Mouse (Mus musculus) hindbrain, embryonic 12.5 days (tissue): ENCODE results near the gene Acp2. TPM values are rescaled to one million over a fixed set of nuclear protein-coding genes. Genes with fewer than 3 reads are reported as not detected.

Experiments
- ATAC-seq: fragments of 200-750 bp; cut with Nextera tagmentation; 2 replicates; pipeline ENCODE4 v1.8.0; 2017; ENCODE audit warnings: moderate TSS enrichment; ENCODE audit not compliant: low FRiP score
- H3K27ac ChIP-seq: fragments of 300-500 bp; sonication (generic); 2 replicates; pipeline ENCODE4 v1.5.1; 2016; ENCODE audit warnings: mild to moderate bottlenecking
- H3K27me3 ChIP-seq: fragments of 300-500 bp; sonication (generic); 2 replicates; pipeline ENCODE4 v1.6.1; 2016; ENCODE audit warnings: mild to moderate bottlenecking
- H3K36me3 ChIP-seq: fragments of 300-500 bp; sonication (generic); 2 replicates; pipeline ENCODE4 v1.6.1; 2016; ENCODE audit warnings: mild to moderate bottlenecking
- H3K4me1 ChIP-seq: fragments of 300-500 bp; sonication (generic); 2 replicates; pipeline ENCODE4 v1.6.1; 2016
- H3K4me2 ChIP-seq: fragments of 300-500 bp; sonication (generic); replicated peaks from 2 replicates; pipeline ENCODE4 v1.6.1; 2016; ENCODE audit warnings: mild to moderate bottlenecking
- H3K4me3 ChIP-seq: fragments of 300-500 bp; sonication (generic); 2 replicates; pipeline ENCODE4 v1.5.1; 2016; ENCODE audit warnings: mild to moderate bottlenecking
- H3K9ac ChIP-seq: fragments of 300-500 bp; sonication (generic); 2 replicates; pipeline ENCODE4 v1.6.1; 2016; ENCODE audit warnings: mild to moderate bottlenecking, moderate library complexity
- H3K9me3 ChIP-seq: fragments of 300-500 bp; sonication (generic); replicated peaks from 2 replicates; pipeline ENCODE4 v1.6.1; 2016; ENCODE audit warnings: mild to moderate bottlenecking
- WGBS: fragments of 180-500 bp; shearing (Covaris S2); methylation state at CpG from one replicate; pipeline ENCODE4 v1.1.7; 2016; 5-methylcytosine and 5-hydroxymethylcytosine counted together
- polyA plus RNA-seq: library from polyadenylated mRNA; unstranded; fragments of >200 nt; fragmentation: Nextera tagmentation; extraction: Ambion mirVana; gene quantifications from 2 replicates; pipeline ENCODE4 v1.2.1, GENCODE M21; 2016

Gene Acp2
- polyA plus RNA-seq, 1 experiment from 2014 or later = 39.2 TPM

DNA sequence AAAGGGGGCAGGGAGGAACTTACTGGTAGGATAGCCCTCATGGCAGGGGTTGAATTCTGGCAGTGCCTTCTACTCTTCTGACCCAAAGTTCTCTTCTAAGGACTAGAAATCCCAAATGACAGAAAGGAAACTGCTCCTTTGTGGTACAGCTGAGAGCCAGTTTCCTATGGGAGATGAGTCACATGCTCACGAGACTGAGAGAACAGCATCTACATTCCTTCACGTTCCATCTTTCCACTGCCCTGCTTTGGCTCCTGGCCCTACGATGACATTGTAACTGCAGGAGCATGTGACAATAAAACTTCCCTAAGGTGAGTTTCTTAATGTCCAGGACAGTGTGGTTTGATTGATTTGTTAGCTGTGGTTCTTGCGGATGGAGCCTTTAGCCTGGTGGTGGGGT lies 45.7 kb downstream of the Acp2 start:
- ATAC-seq = no peak
- H3K4me3 ChIP-seq = no peak overlapping the region
- no peak overlapping the region for H3K27ac ChIP-seq
- peaks cover 9% of the 10 kb centered on the region; the same call in 1 of the 2 replicates for H3K27me3 ChIP-seq
- no peak overlapping the region for H3K4me2 ChIP-seq
- H3K9ac ChIP-seq = no peak overlapping the region
- H3K36me3 ChIP-seq = no peaks in the 10 kb centered on the region
- H3K9me3 ChIP-seq = no peaks in the 10 kb centered on the region
- 90% methylated on average over 4 of the region's 4 CpGs for WGBS
- peaks cover 3% of the 10 kb centered on the region; the same call in 1 of the 2 replicates for H3K4me1 ChIP-seq

DNA sequence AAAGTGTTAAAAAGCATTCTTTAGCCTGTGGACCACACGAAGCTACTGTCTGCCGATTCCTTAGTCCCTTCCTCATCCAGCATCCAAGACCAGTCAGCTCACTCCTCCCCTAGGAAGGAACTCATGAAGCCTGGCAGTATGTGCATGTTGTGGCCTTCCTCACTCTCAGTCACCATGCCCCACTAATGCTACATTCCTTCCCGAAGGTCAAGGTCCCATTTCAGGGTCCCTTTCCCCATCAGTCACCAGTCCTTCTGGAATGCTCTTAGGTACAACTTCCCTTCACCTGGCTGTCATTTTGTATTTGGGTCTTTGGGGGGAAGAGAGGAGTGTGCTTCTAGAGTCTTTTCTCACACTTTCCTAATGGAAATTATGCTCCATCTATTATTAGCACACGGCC lies 49.3 kb downstream of the Acp2 start:
- peaks cover 24% of the 10 kb centered on the region for H3K4me1 ChIP-seq
- H3K4me3 ChIP-seq = no peak overlapping the region
- H3K27me3 ChIP-seq = peaks cover 36% of the 10 kb centered on the region
- WGBS = 79% methylated on average over 4 of the region's 4 CpGs
- no peaks in the 10 kb centered on the region for H3K9me3 ChIP-seq
- no peak overlapping the region for H3K4me2 ChIP-seq
- no peak overlapping the region for H3K27ac ChIP-seq
- no peak for ATAC-seq
- H3K36me3 ChIP-seq = no peaks in the 10 kb centered on the region
- no peak overlapping the region for H3K9ac ChIP-seq

DNA sequence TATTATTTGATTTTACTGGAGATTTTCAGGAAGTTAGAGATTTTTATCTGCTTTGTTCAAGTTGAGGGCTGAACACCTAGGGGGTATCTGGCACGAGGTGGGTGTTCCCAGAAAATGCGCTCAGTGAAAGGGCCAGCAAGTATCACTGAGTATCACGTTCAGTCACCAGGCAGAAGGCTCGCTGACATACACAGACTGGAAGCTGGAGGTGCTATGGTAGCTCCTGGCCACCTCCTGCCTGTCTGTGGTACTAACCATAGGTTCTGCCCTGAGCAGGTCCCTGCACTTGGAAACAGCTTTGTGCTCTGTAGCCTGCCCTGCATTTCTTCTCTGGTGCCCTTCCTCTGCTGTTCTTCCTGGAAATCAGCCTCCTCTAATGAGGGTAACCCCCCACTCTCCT lies 49.8 kb downstream of the Acp2 start:
- 66% methylated on average over 4 of the region's 4 CpGs for WGBS
- no peak for ATAC-seq
- Histone ChIP-seq H3K4me2 (no peak overlapping the region), H3K27me3 (peaks cover 36% of the 10 kb centered on the region), H3K9me3 (no peaks in the 10 kb centered on the region), H3K4me1 (peaks cover 30% of the 10 kb centered on the region), H3K27ac (no peak overlapping the region), H3K4me3 (no peak overlapping the region), H3K36me3 (no peaks in the 10 kb centered on the region), H3K9ac (no peak overlapping the region)

DNA sequence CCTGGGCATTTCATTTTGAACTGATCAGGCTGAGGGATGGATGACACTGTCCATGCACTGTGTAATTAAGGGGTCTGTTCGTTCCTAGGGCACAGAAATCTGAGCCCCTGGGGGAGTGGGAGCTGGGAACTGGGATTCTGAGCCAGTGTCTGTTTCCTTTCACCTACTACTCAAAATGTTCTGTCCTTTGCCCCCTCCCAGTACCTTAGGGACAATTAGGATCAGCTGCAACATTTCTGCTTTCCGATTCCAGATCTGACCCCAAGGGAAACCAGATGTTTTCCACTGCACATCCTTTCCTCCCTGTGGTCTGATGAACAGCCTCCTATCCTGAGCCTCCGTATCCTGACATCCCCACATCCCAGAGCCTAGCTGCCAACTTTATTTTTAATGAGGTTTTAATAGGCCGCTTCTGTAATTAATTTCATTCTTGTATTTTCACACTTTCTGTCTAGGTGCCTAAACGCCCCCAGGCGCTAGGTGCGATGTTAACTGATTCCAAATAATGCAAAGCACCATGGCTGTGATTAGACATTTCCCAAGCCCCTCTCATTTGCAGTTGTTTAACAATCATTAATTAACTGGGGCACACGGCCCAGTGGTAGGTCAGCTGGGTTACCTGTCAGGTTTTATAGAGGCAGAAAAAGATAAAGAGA lies 52.2 kb downstream of the Acp2 start:
- 0 out of 2 replicates have a peak, but pooled peaks have one; percentile 14 for ATAC-seq
- Histone ChIP-seq H3K4me3 (no peak overlapping the region), H3K27ac (no peak overlapping the region), H3K4me1 (peaks cover 39% of the 10 kb centered on the region), H3K36me3 (no peaks in the 10 kb centered on the region), H3K9ac (no peak overlapping the region), H3K9me3 (no peaks in the 10 kb centered on the region), H3K27me3 (peaks cover 36% of the 10 kb centered on the region), H3K4me2 (peak overlapping the region; percentile 99; the same call in 1 of the 2 replicates)
- WGBS = 22% methylated on average over 8 of the region's 8 CpGs

DNA sequence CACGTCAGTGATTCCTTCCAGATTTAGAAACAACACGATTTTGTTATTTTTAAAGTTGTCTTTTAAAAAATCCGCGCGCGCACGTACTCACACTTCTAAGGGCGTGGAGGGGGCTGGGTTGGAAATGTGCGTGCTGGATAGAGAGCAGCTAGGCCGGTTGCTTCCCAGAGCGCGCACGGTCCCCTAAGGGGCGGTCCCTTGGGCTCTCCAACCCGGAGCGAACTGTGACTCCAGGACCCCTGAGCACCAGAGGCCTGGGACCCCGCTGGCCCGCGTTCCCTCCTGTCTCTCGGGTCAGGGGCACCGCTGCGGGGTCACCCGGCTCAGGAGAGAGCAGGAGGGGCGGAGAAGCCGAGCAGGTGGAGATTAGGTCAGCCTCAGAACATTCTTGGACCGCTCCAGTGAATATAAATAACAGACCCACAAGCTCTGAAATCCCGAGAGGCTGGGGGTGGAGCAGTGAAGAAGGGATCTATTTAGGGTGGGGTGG lies 53.0 kb downstream of the Acp2 start, which contains the start of gene Pacsin3:
Gene Pacsin3 (plus strand): TSS at position 294 of the 490 bp plus-strand sequence.
- Histone ChIP-seq H3K27ac (peak within 1 kb of the TSS; percentile 60), H3K9me3 (no peaks in the 10 kb centered on the region), H3K4me2 (peak within 1 kb of the TSS; percentile 99), H3K4me3 (peak within 1 kb of the TSS; percentile 59), H3K4me1 (peaks cover 39% of the 10 kb centered on the region), H3K36me3 (no peaks in the 10 kb centered on the region), H3K9ac (peak within 1 kb of the TSS; percentile 67), H3K27me3 (peaks cover 36% of the 10 kb centered on the region)
- WGBS = under 1% methylated on average over 27 of the region's 27 CpGs
- 0 out of 2 replicates have a peak, but pooled peaks have one; percentile 20 for ATAC-seq

DNA sequence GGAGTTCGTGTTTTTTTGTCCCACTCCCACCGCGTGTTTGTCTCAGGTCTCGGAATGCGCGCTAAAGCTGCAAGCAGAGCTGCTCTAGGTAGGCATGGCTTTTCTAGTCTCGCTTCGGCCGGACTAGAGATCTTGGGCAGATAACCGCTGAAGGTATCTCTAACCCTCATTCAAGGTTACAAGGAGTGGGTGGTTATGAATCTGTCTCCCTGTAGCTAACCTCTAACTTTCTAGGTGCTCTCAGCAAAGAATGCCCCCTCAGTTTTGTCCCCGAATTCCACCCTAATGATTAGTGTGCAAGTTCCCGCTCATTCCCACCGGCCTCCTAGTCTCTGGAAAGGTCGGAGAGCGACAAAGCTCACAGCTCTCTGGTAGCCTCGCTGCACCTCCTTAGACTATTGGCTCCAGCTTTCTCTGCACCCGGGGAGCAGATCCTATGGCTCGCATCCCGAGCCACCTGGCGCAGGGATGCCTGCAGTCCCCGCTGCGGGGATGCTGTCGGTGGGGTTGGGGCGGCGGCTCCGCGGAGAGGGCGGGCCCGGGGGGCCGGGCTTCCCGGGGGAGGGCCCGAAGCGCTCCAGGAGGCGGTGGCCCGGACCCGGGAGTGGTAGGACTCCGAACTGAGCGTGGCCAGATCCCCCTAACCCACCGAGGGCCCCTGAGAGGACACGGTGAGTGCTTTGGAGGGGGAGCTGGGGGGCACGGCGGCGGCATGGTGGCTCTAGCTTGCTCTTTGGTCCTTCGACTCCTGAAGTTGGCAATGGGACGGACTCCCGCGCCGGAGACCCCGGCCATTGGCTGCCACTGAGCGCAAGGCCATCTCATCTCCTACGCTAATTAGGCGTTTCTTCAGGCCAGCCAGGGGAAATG lies 53.8 kb downstream of the Acp2 start:
- Histone ChIP-seq H3K27me3 (peaks cover 36% of the 10 kb centered on the region), H3K27ac (peak overlapping the region; percentile 60), H3K9ac (peak overlapping the region; percentile 67), H3K4me3 (peak overlapping the region; percentile 59), H3K4me2 (peak overlapping the region; percentile 99), H3K4me1 (peaks cover 39% of the 10 kb centered on the region), H3K36me3 (no peaks in the 10 kb centered on the region), H3K9me3 (no peaks in the 10 kb centered on the region)
- ATAC-seq = peak; percentile 57
- WGBS = 0% methylated on average over 52 of the region's 52 CpGs

DNA sequence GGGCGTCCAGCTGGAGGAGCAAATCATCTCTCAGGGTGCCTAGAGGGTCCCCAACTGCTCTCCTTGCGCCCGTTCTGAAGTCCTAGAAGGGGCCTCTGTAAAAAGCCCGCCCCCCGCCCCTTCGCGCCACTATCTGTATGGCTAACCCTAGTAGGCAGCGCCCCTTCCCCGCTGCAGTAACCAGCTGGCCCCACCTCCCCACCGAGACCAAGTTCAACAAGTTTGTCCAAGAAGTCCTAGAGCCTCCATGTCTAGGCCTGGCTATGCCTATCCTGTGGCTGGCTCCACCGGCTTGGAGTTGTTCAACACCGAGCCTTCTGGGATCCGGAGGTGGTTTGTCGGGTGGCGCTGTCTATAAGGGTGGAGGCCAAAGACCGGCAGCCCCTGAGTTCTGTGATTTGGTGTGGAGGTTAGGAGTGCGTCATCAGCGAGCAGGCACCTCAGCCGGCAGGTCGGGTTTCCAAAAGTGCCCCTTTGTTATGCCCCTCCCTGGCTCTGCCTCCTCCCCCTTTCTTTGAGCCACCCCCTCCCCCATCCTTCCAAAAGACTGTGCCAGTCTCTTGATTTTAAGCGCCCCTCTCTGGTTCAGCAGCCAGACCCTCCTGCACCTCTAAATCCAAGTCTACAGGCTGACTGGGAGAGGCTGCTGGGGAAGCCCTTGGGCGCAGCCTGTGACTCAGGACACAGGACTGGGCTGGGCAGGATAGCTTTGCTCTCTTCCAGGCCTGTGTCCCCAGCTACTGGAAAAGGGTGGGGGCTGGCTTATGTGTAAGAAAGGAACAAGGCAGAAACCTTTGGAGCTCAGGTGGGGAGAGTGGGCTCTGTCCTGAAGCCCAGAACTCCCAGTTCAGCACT lies 54.7 kb downstream of the Acp2 start:
- ATAC-seq = peak; percentile 64
- whole genome bisulfite sequencing = 2% methylated on average over 22 of the region's 22 CpGs
- H3K4me2 ChIP-seq = peak overlapping the region; percentile 99

DNA sequence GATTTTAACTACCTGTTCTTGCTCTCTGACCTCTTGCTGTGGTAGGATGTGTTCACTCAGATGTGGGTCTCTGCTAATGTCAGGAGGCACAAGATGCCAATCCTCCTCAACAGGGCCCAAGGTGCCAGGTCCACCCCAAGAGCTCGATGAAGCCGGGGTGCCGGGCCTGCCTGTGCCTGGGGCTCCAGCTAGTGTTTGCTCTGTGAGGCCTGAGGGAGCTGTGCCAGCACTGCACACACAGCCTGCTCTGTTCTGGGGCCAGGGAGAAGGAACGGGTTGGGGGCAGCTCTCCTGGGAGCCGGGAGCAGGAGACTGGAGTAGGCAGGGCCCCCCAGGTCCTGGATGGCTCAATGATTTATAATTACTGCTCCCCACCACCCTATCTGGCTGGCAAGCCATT lies 55.4 kb downstream of the Acp2 start:
- peak overlapping the region; percentile 24; the same call in 1 of the 2 replicates for H3K27ac ChIP-seq
- H3K36me3 ChIP-seq = no peaks in the 10 kb centered on the region
- peak overlapping the region; percentile 59; the same call in 1 of the 2 replicates for H3K4me3 ChIP-seq
- H3K4me2 ChIP-seq = peak overlapping the region; percentile 99
- H3K4me1 ChIP-seq = peaks cover 39% of the 10 kb centered on the region
- ATAC-seq = no peak
- 70% methylated on average over 5 of the region's 5 CpGs for WGBS
- peaks cover 28% of the 10 kb centered on the region for H3K27me3 ChIP-seq
- H3K9ac ChIP-seq = peak overlapping the region; percentile 67; the same call in 1 of the 2 replicates
- H3K9me3 ChIP-seq = no peaks in the 10 kb centered on the region

More for the DNA sequence above, 54.7 kb downstream of the Acp2 start:
- peak overlapping the region; percentile 59 for H3K4me3 ChIP-seq
- H3K4me1 ChIP-seq = peaks cover 39% of the 10 kb centered on the region
- peak overlapping the region; percentile 60; the same call in 1 of the 2 replicates for H3K27ac ChIP-seq
- peak overlapping the region; percentile 67 for H3K9ac ChIP-seq
- H3K9me3 ChIP-seq = no peaks in the 10 kb centered on the region
- H3K36me3 ChIP-seq = no peaks in the 10 kb centered on the region
- peaks cover 34% of the 10 kb centered on the region for H3K27me3 ChIP-seq

DNA sequence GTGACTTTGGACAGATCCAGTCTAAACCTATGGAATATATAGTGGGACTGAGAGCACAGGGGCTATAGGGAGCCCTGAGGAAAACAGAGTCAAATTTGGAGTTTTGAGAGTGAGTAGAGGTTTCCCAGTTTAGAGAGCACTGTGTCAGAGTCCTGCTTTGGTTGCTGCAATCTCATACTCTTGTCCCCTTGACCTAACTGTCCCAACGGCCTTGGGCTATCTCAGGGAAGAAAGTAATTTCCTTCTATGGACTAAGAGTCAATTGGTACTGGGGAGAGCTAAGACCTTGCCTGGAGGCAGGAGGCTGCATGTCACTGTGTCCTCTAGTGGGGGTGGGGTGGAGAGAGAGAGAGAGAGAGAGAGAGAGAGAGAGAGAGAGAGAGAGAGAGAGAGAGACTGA lies 56.1 kb downstream of the Acp2 start:
- H3K4me3 ChIP-seq = no peak overlapping the region
- no peak for ATAC-seq
- 81% methylated on average over 1 of the region's 1 CpGs for WGBS
- H3K27ac ChIP-seq = no peak overlapping the region
- no peak overlapping the region for H3K9ac ChIP-seq
- H3K36me3 ChIP-seq = no peaks in the 10 kb centered on the region
- H3K27me3 ChIP-seq = peaks cover 25% of the 10 kb centered on the region
- H3K4me1 ChIP-seq = peaks cover 39% of the 10 kb centered on the region
- H3K4me2 ChIP-seq = no peak overlapping the region
- H3K9me3 ChIP-seq = no peaks in the 10 kb centered on the region

DNA sequence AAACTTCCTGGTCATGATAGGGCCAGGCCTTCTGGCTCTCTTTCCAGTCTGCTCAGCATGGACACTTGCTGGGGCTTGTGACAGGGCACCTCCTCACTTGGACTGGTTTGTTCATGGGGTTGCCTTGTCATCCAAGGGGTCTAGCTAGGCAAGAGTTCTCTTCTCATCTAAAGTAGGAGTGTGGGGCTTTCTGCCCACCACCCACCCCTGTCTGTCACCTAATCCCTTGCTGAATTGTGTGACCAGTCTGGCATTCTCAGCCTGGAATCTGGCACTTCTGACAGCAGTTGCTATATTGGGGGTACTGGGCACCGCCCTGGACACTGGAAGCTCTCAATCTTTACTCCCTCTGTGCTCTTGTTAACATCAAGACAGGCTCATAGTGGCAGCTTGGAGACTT lies 56.8 kb downstream of the Acp2 start:
- peaks cover 45% of the 10 kb centered on the region for H3K4me1 ChIP-seq
- no peak overlapping the region for H3K9ac ChIP-seq
- no peaks in the 10 kb centered on the region for H3K9me3 ChIP-seq
- no peak overlapping the region for H3K4me3 ChIP-seq
- H3K36me3 ChIP-seq = no peaks in the 10 kb centered on the region
- no peak overlapping the region for H3K4me2 ChIP-seq
- peaks cover 19% of the 10 kb centered on the region for H3K27me3 ChIP-seq
- 90% methylated on average over 1 of the region's 1 CpGs for WGBS
- no peak overlapping the region for H3K27ac ChIP-seq
- no peak for ATAC-seq
